Mouse (Mus musculus) CH12.LX (cell line): ENCODE measurements around the gene Mtfr1l. TPM values are rescaled to one million over a fixed set of nuclear protein-coding genes. Genes with fewer than 3 reads are reported as not detected.
"Not testable (repeated sequence)": the region's sequence is repeated elsewhere in the genome, so short reads cannot be mapped to it uniquely, and the experiment has no call there.

Experiments used
- DNase-seq: peaks from one replicate; pipeline ENCODE4 v3.0.0-alpha.2; 2013; ENCODE audit errors: extremely low read depth
- H3K27ac ChIP-seq: 2 replicates; pipeline ENCODE4 v1.5.1; 2012; ENCODE audit warnings: low read depth, mild to moderate bottlenecking, control low read depth, moderate library complexity; ENCODE audit not compliant: insufficient read depth
- H3K27me3 ChIP-seq: replicated peaks from 2 replicates; pipeline ENCODE3; 2012; ENCODE audit warnings: inconsistent platforms
- H3K36me3 ChIP-seq, 2 experiments: replicated peaks in 1 of 2; 2 replicates each; pipeline versions ENCODE3 to v1.6.1; 2012; ENCODE audit warnings: inconsistent platforms in 1 of 2, low read length in 1 of 2, mild to moderate bottlenecking in 1 of 2, mixed read lengths in 1 of 2, moderate library complexity in 1 of 2; ENCODE audit not compliant: control insufficient read depth in 1 of 2, insufficient read depth in 1 of 2
- H3K4me1 ChIP-seq, 2 experiments: 2 replicates each; pipeline ENCODE4 v1.6.1; 2012; ENCODE audit warnings: inconsistent platforms in 1 of 2, moderate library complexity in 1 of 2; ENCODE audit not compliant: insufficient read depth in 2 of 2, control insufficient read depth in 1 of 2
- H3K4me2 ChIP-seq: 2 replicates; pipeline ENCODE4 v1.6.1; 2012; ENCODE audit warnings: low read depth, mild to moderate bottlenecking, control low read depth; ENCODE audit not compliant: poor library complexity, insufficient read depth, severe bottlenecking
- H3K4me3 ChIP-seq, 3 experiments: fragments of 150-350 bp in 1 of 3; sonication (generic) in 1 of 3; replicated peaks in 1 of 3; 2 replicates each; pipeline versions ENCODE3 to v1.5.1; 2011 to 2012; ENCODE audit warnings: low read depth in 2 of 3, low read length in 2 of 3, mild to moderate bottlenecking in 2 of 3, moderate library complexity in 2 of 3, control low read depth in 1 of 3, improper control_type of control experiment in 1 of 3, inconsistent platforms in 1 of 3, mixed read lengths in 1 of 3; ENCODE audit not compliant: poor library complexity in 1 of 3
- H3K79me2 ChIP-seq: replicated peaks from 2 replicates; pipeline ENCODE4 v1.6.1; 2012; ENCODE audit warnings: mild to moderate bottlenecking, moderate library complexity; ENCODE audit not compliant: control insufficient read depth, poor library complexity, insufficient read depth, severe bottlenecking; ENCODE audit errors: extremely low read depth
- H3K9ac ChIP-seq: 2 replicates; pipeline ENCODE4 v1.6.1; 2012; ENCODE audit warnings: low read depth, mild to moderate bottlenecking, control low read depth, moderate library complexity; ENCODE audit not compliant: insufficient read depth
- H3K9me3 ChIP-seq: replicated peaks from 2 replicates; pipeline ENCODE3; 2012; ENCODE audit warnings: low read length, inconsistent platforms, mixed read lengths
- BHLHE40 ChIP-seq: IDR thresholded peaks from 2 replicates; pipeline ENCODE4 v1.6.1; 2011; ENCODE audit warnings: mild to moderate bottlenecking, low read depth, low read length, improper control_type of control experiment
- CHD1 ChIP-seq: IDR thresholded peaks from 2 replicates; pipeline ENCODE4 v1.6.1; 2012; ENCODE audit warnings: low read depth, low read length, improper control_type of control experiment, inconsistent platforms
- CTCF ChIP-seq, 2 experiments: IDR thresholded peaks in 1 of 2; conservative IDR thresholded peaks in 1 of 2; 2 replicates each; pipeline ENCODE4 v1.5.1; 2011 to 2012; ENCODE audit warnings: low read depth in 2 of 2, low read length in 2 of 2, improper control_type of control experiment in 1 of 2, inconsistent platforms in 1 of 2, mild to moderate bottlenecking in 1 of 2, moderate library complexity in 1 of 2
- E2F4 ChIP-seq: IDR thresholded peaks from 2 replicates; pipeline ENCODE4 v1.6.1; 2011; ENCODE audit warnings: low read depth, low read length, improper control_type of control experiment; ENCODE audit not compliant: insufficient replicate concordance
- EP300 ChIP-seq: IDR thresholded peaks from 2 replicates; pipeline ENCODE4 v1.6.1; 2011; ENCODE audit warnings: low read length, improper control_type of control experiment
- ETS1 ChIP-seq: conservative IDR thresholded peaks from 2 replicates; pipeline ENCODE4 v1.6.1; 2012; ENCODE audit warnings: low read depth, mild to moderate bottlenecking, inconsistent platforms, low read length, improper control_type of control experiment, moderate library complexity
- JUN ChIP-seq: IDR thresholded peaks from 2 replicates; pipeline ENCODE4 v1.6.1; 2011; ENCODE audit warnings: low read depth, mild to moderate bottlenecking, low read length, improper control_type of control experiment, moderate library complexity; ENCODE audit not compliant: insufficient read depth
- KAT2A ChIP-seq: IDR thresholded peaks from 2 replicates; pipeline ENCODE4 v1.6.1; 2012; ENCODE audit warnings: low read length, improper control_type of control experiment, inconsistent platforms; ENCODE audit not compliant: insufficient replicate concordance
- MAFK ChIP-seq: IDR thresholded peaks from 2 replicates; pipeline ENCODE4 v1.6.1; 2011; ENCODE audit warnings: low read length, improper control_type of control experiment; ENCODE audit not compliant: insufficient replicate concordance
- MAZ ChIP-seq: IDR thresholded peaks from 2 replicates; pipeline ENCODE4 v1.6.1; 2012; ENCODE audit warnings: low read depth, mild to moderate bottlenecking, inconsistent platforms, low read length, improper control_type of control experiment, moderate library complexity
- MEF2A ChIP-seq: IDR thresholded peaks from 2 replicates; pipeline ENCODE4 v1.6.1; 2014; ENCODE audit warnings: low read depth, mild to moderate bottlenecking, inconsistent platforms, low read length, improper control_type of control experiment, borderline replicate concordance
- MYC ChIP-seq: IDR thresholded peaks from 2 replicates; pipeline ENCODE4 v1.6.1; 2011; ENCODE audit warnings: low read depth, mild to moderate bottlenecking, improper control_type of control experiment, low read length
- NRF1 ChIP-seq: IDR thresholded peaks from 2 replicates; pipeline ENCODE4 v1.6.1; 2014; ENCODE audit warnings: low read depth, mild to moderate bottlenecking, inconsistent platforms, low read length, improper control_type of control experiment, moderate library complexity
- PAX5 ChIP-seq: IDR thresholded peaks from 2 replicates; pipeline ENCODE4 v1.6.1; 2012; ENCODE audit warnings: low read length, inconsistent platforms, mixed read lengths
- POLR2A ChIP-seq: IDR thresholded peaks from 2 replicates; pipeline ENCODE4 v1.6.1; 2011; ENCODE audit warnings: low read depth, mild to moderate bottlenecking, improper control_type of control experiment, low read length
- RAD21 ChIP-seq: IDR thresholded peaks from 2 replicates; pipeline ENCODE4 v1.6.1; 2011; ENCODE audit warnings: low read depth, mild to moderate bottlenecking, low read length, improper control_type of control experiment, moderate library complexity
- SIN3A ChIP-seq: IDR thresholded peaks from 2 replicates; pipeline ENCODE4 v1.6.1; 2012; ENCODE audit warnings: low read length, improper control_type of control experiment, inconsistent platforms
- SMC3 ChIP-seq: IDR thresholded peaks from 2 replicates; pipeline ENCODE4 v1.6.1; 2011; ENCODE audit warnings: low read depth, low read length, improper control_type of control experiment
- TBP ChIP-seq: conservative IDR thresholded peaks from 2 replicates; pipeline ENCODE4 v1.6.1; 2011; ENCODE audit warnings: low read depth, low read length, improper control_type of control experiment
- TCF12 ChIP-seq: IDR thresholded peaks from 2 replicates; pipeline ENCODE4 v1.6.1; 2014; ENCODE audit warnings: low read depth, mild to moderate bottlenecking, inconsistent platforms, low read length, improper control_type of control experiment
- UBTF ChIP-seq: IDR thresholded peaks from 2 replicates; pipeline ENCODE4 v1.6.1; 2012; ENCODE audit warnings: low read depth, mild to moderate bottlenecking, inconsistent platforms, low read length, improper control_type of control experiment, moderate library complexity
- USF1 ChIP-seq: IDR thresholded peaks from 2 replicates; pipeline ENCODE4 v1.6.1; 2014; ENCODE audit warnings: low read depth, mild to moderate bottlenecking, inconsistent platforms, low read length, improper control_type of control experiment
- ZC3H11A ChIP-seq: IDR thresholded peaks from 2 replicates; pipeline ENCODE4 v1.6.1; 2012; ENCODE audit warnings: low read depth, mild to moderate bottlenecking, inconsistent platforms, low read length, improper control_type of control experiment
- ZKSCAN1 ChIP-seq: IDR thresholded peaks from 2 replicates; pipeline ENCODE4 v1.6.1; 2012; ENCODE audit warnings: low read depth, inconsistent platforms, low read length, improper control_type of control experiment, borderline replicate concordance
- ZNF384 ChIP-seq: IDR thresholded peaks from 2 replicates; pipeline ENCODE4 v1.6.1; 2012; ENCODE audit warnings: low read depth, low read length, improper control_type of control experiment, inconsistent platforms
- dilution Hi-C: fragments of 300-500 bp; cut with MboI; formaldehyde crosslinking; loops from 2 replicates; pipeline ENCODE4 v1.14.3; 2020; ENCODE audit warnings: low sequenced_read_pairs; ENCODE audit not compliant: extremely low pct_unique_long_range_greater_than_20kb, extremely low pct_ligation_motif_present
- in situ Hi-C: fragments of 300-500 bp; cut with MboI; formaldehyde crosslinking; loops from 3 replicates; pipeline ENCODE4 v1.14.3; 2019; ENCODE audit warnings: low sequenced_read_pairs, low pct_ligation_motif_present, low pct_unique_long_range_greater_than_20kb, mixed read lengths
- polyA plus RNA-seq: library from polyadenylated mRNA; unstranded; fragments of >175 nt; gene quantifications from 2 replicates; pipeline ENCODE4 v1.2.1, GENCODE M21; 2012; ENCODE audit warnings: low read depth; ENCODE audit not compliant: insufficient read length
- total RNA-seq, 2 experiments: library from RNA; depleted of rRNA; stranded (reverse); fragments of 300-350 nt in 1 of 2; fragments of >200 nt in 1 of 2; gene quantifications; 2 replicates each; pipeline ENCODE4 v1.2.3; 2012 to 2014

The Mtfr1l gene
- total and polyA plus RNA-seq, 3 experiments = 16.2 to 36.5 (median 34.0) TPM

GRCm38 (mm10) chr4:134494780-134495545, 40.2 kb downstream of the Mtfr1l start:
- no peaks in the 10 kb centered on the region for H3K79me2 ChIP-seq
- no peak for TF ChIP-seq SMC3
- no peak for TF ChIP-seq SIN3A
- no peak for TF ChIP-seq ZC3H11A
- TF ChIP-seq TBP = no peak
- no peak for TF ChIP-seq MYC
- TF ChIP-seq BHLHE40 = no peak
- TF ChIP-seq CHD1 = no peak
- TF ChIP-seq ZNF384 = no peak
- TF ChIP-seq UBTF = no peak
- no peak for TF ChIP-seq EP300
- no peak for TF ChIP-seq MEF2A
- H3K27me3 ChIP-seq = peaks cover 52% of the 10 kb centered on the region
- peaks cover 4 to 7% of the 10 kb centered on the region in 2 experiments for H3K4me1 ChIP-seq
- H3K4me2 ChIP-seq = no peak overlapping the region
- in situ Hi-C loops = loop anchor here (25.0 kb wide), 1 partner anchor 233 kb away; the partner anchor contains the start of gene Grrp1
- dilution Hi-C loops = no loop called here
- DNase-seq = no peak
- peaks cover 6% of the 10 kb centered on the region for H3K9me3 ChIP-seq
- H3K9ac ChIP-seq = no peak overlapping the region
- no peaks in the 10 kb centered on the region for H3K36me3 ChIP-seq
- H3K27ac ChIP-seq = no peak overlapping the region
- H3K4me3 ChIP-seq = no peak overlapping the region

DNA sequence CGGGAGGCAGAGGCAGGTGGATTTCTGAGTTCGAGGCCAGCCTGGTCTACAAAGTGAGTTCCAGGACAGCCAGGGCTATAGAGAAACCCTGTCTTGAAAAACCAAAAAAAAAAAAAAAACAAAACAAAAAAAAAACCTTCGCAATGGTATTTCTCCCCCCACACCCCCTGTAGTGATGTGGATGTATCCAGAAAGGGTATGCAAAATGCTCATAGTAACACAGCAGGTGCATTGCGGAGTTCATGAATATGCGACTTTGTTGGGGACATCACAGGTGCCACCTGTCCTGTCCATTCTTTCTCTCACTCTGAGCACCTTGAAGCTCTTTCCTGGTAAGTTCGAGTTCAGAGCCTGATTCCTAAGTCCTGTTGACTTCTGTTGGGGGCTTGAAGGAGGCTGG, 41.0 kb downstream of the Mtfr1l start:
- in situ Hi-C loops = loop anchor here (25.0 kb wide), 1 partner anchor 232 kb away; the partner anchor contains the start of gene Grrp1
- dilution Hi-C loops, DNase-seq, H3K36me3 ChIP-seq, H3K4me3 ChIP-seq, H3K9me3 ChIP-seq, H3K4me1 ChIP-seq, H3K9ac ChIP-seq, H3K27ac ChIP-seq, H3K79me2 ChIP-seq, H3K4me2 ChIP-seq: not testable (repeated sequence)
- peaks cover 52% of the 10 kb centered on the region for H3K27me3 ChIP-seq

DNA sequence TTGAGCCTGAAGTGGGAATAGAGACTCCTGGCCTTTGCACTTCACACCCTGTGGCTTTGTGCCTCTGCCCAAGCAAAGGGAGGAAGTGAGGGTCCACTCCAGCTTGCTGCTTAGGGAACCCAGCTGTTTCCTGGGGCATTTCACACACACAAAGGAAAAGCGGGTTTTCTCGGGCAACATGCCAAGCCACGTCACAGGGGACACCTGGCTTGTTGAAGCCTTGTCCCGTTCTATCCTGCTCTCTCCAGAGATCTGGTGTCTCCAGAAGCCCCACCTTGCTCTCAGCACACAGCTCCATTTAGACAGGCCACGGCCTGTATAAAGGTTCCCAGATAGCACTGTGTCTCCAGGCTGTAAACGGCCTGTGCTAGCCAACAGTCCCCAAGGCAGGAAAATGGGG, 43.5 kb downstream of the Mtfr1l start:
- H3K36me3 ChIP-seq = no peaks in the 10 kb centered on the region
- H3K9me3 ChIP-seq = peaks cover 6% of the 10 kb centered on the region
- H3K4me2 ChIP-seq = no peak overlapping the region
- no peaks in the 10 kb centered on the region for H3K79me2 ChIP-seq
- H3K4me3 ChIP-seq = no peak overlapping the region
- DNase-seq = no peak
- peaks cover 38% of the 10 kb centered on the region for H3K27me3 ChIP-seq
- H3K4me1 ChIP-seq = peaks cover 0 to 8% of the 10 kb centered on the region in 2 experiments; a peak in 2 of 4 replicates
- H3K27ac ChIP-seq = no peak overlapping the region
- H3K9ac ChIP-seq = no peak overlapping the region
- dilution Hi-C loops = no loop called here
- in situ Hi-C loops = loop anchor here (25.0 kb wide), 1 partner anchor 229 kb away; the partner anchor contains the start of gene Grrp1
- TF ChIP-seq TBP (no peak), MAZ (no peak), ETS1 (no peak), PAX5 (no peak), CTCF (conservative IDR thresholded peaks at IDR 0.05 in 1 of 2, IDR thresholded peaks at IDR 0.05 in 1 of 2; ENCODE audit: low read depth in 2 of 2, low read length in 2 of 2) (no peak), KAT2A (no peak), ZKSCAN1 (no peak), BHLHE40 (no peak), CHD1 (no peak), MAFK (no peak), RAD21 (no peak), TCF12 (no peak), JUN (no peak), MYC (no peak), E2F4 (no peak), NRF1 (no peak), MEF2A (no peak), POLR2A (no peak), USF1 (no peak)
